Mouse (Mus musculus) CH12.LX (cell line): ENCODE results near the gene Hcn3. TPM values are rescaled to one million over a fixed set of nuclear protein-coding genes. Genes with fewer than 3 reads are reported as not detected.

Experiments
- DNase-seq: peaks from one replicate; pipeline ENCODE4 v3.0.0-alpha.2; 2013; ENCODE audit errors: extremely low read depth
- H3K27ac ChIP-seq: 2 replicates; pipeline ENCODE4 v1.5.1; 2012; ENCODE audit warnings: low read depth, mild to moderate bottlenecking, control low read depth, moderate library complexity; ENCODE audit not compliant: insufficient read depth
- H3K27me3 ChIP-seq: replicated peaks from 2 replicates; pipeline ENCODE3; 2012; ENCODE audit warnings: inconsistent platforms
- H3K36me3 ChIP-seq, 2 experiments: replicated peaks in 1 of 2; 2 replicates each; pipeline versions ENCODE3 to v1.6.1; 2012; ENCODE audit warnings: inconsistent platforms in 1 of 2, low read length in 1 of 2, mild to moderate bottlenecking in 1 of 2, mixed read lengths in 1 of 2, moderate library complexity in 1 of 2; ENCODE audit not compliant: control insufficient read depth in 1 of 2, insufficient read depth in 1 of 2
- H3K4me1 ChIP-seq, 2 experiments: 2 replicates each; pipeline ENCODE4 v1.6.1; 2012; ENCODE audit warnings: inconsistent platforms in 1 of 2, moderate library complexity in 1 of 2; ENCODE audit not compliant: insufficient read depth in 2 of 2, control insufficient read depth in 1 of 2
- H3K4me2 ChIP-seq: 2 replicates; pipeline ENCODE4 v1.6.1; 2012; ENCODE audit warnings: low read depth, mild to moderate bottlenecking, control low read depth; ENCODE audit not compliant: poor library complexity, insufficient read depth, severe bottlenecking
- H3K4me3 ChIP-seq, 3 experiments: fragments of 150-350 bp in 1 of 3; sonication (generic) in 1 of 3; replicated peaks in 1 of 3; 2 replicates each; pipeline versions ENCODE3 to v1.5.1; 2011 to 2012; ENCODE audit warnings: low read depth in 2 of 3, low read length in 2 of 3, mild to moderate bottlenecking in 2 of 3, moderate library complexity in 2 of 3, control low read depth in 1 of 3, improper control_type of control experiment in 1 of 3, inconsistent platforms in 1 of 3, mixed read lengths in 1 of 3; ENCODE audit not compliant: poor library complexity in 1 of 3
- H3K79me2 ChIP-seq: replicated peaks from 2 replicates; pipeline ENCODE4 v1.6.1; 2012; ENCODE audit warnings: mild to moderate bottlenecking, moderate library complexity; ENCODE audit not compliant: control insufficient read depth, poor library complexity, insufficient read depth, severe bottlenecking; ENCODE audit errors: extremely low read depth
- H3K9ac ChIP-seq: 2 replicates; pipeline ENCODE4 v1.6.1; 2012; ENCODE audit warnings: low read depth, mild to moderate bottlenecking, control low read depth, moderate library complexity; ENCODE audit not compliant: insufficient read depth
- H3K9me3 ChIP-seq: replicated peaks from 2 replicates; pipeline ENCODE3; 2012; ENCODE audit warnings: low read length, inconsistent platforms, mixed read lengths
- CHD1 ChIP-seq: IDR thresholded peaks from 2 replicates; pipeline ENCODE4 v1.6.1; 2012; ENCODE audit warnings: low read depth, low read length, improper control_type of control experiment, inconsistent platforms
- CHD2 ChIP-seq: IDR thresholded peaks from 2 replicates; pipeline ENCODE4 v1.6.1; 2011; ENCODE audit warnings: low read length, improper control_type of control experiment
- CTCF ChIP-seq, 2 experiments: IDR thresholded peaks in 1 of 2; conservative IDR thresholded peaks in 1 of 2; 2 replicates each; pipeline ENCODE4 v1.5.1; 2011 to 2012; ENCODE audit warnings: low read depth in 2 of 2, low read length in 2 of 2, improper control_type of control experiment in 1 of 2, inconsistent platforms in 1 of 2, mild to moderate bottlenecking in 1 of 2, moderate library complexity in 1 of 2
- E2F4 ChIP-seq: IDR thresholded peaks from 2 replicates; pipeline ENCODE4 v1.6.1; 2011; ENCODE audit warnings: low read depth, low read length, improper control_type of control experiment; ENCODE audit not compliant: insufficient replicate concordance
- ELF1 ChIP-seq: IDR thresholded peaks from 2 replicates; pipeline ENCODE4 v1.6.1; 2014; ENCODE audit warnings: low read depth, mild to moderate bottlenecking, inconsistent platforms, low read length, improper control_type of control experiment
- ETS1 ChIP-seq: conservative IDR thresholded peaks from 2 replicates; pipeline ENCODE4 v1.6.1; 2012; ENCODE audit warnings: low read depth, mild to moderate bottlenecking, inconsistent platforms, low read length, improper control_type of control experiment, moderate library complexity
- MAFK ChIP-seq: IDR thresholded peaks from 2 replicates; pipeline ENCODE4 v1.6.1; 2011; ENCODE audit warnings: low read length, improper control_type of control experiment; ENCODE audit not compliant: insufficient replicate concordance
- MAX ChIP-seq: IDR thresholded peaks from 2 replicates; pipeline ENCODE4 v1.6.1; 2011; ENCODE audit warnings: low read length, improper control_type of control experiment
- MAZ ChIP-seq: IDR thresholded peaks from 2 replicates; pipeline ENCODE4 v1.6.1; 2012; ENCODE audit warnings: low read depth, mild to moderate bottlenecking, inconsistent platforms, low read length, improper control_type of control experiment, moderate library complexity
- MEF2A ChIP-seq: IDR thresholded peaks from 2 replicates; pipeline ENCODE4 v1.6.1; 2014; ENCODE audit warnings: low read depth, mild to moderate bottlenecking, inconsistent platforms, low read length, improper control_type of control experiment, borderline replicate concordance
- NELFE ChIP-seq: IDR thresholded peaks from 2 replicates; pipeline ENCODE4 v1.6.1; 2011; ENCODE audit warnings: low read depth, low read length, improper control_type of control experiment
- NRF1 ChIP-seq: IDR thresholded peaks from 2 replicates; pipeline ENCODE4 v1.6.1; 2014; ENCODE audit warnings: low read depth, mild to moderate bottlenecking, inconsistent platforms, low read length, improper control_type of control experiment, moderate library complexity
- PAX5 ChIP-seq: IDR thresholded peaks from 2 replicates; pipeline ENCODE4 v1.6.1; 2012; ENCODE audit warnings: low read length, inconsistent platforms, mixed read lengths
- POLR2AphosphoS2 ChIP-seq: IDR thresholded peaks from 2 replicates; pipeline ENCODE4 v1.6.1; 2011; ENCODE audit warnings: low read depth, low read length, improper control_type of control experiment
- RAD21 ChIP-seq: IDR thresholded peaks from 2 replicates; pipeline ENCODE4 v1.6.1; 2011; ENCODE audit warnings: low read depth, mild to moderate bottlenecking, low read length, improper control_type of control experiment, moderate library complexity
- SIN3A ChIP-seq: IDR thresholded peaks from 2 replicates; pipeline ENCODE4 v1.6.1; 2012; ENCODE audit warnings: low read length, improper control_type of control experiment, inconsistent platforms
- TBP ChIP-seq: conservative IDR thresholded peaks from 2 replicates; pipeline ENCODE4 v1.6.1; 2011; ENCODE audit warnings: low read depth, low read length, improper control_type of control experiment
- TCF12 ChIP-seq: IDR thresholded peaks from 2 replicates; pipeline ENCODE4 v1.6.1; 2014; ENCODE audit warnings: low read depth, mild to moderate bottlenecking, inconsistent platforms, low read length, improper control_type of control experiment
- USF1 ChIP-seq: IDR thresholded peaks from 2 replicates; pipeline ENCODE4 v1.6.1; 2014; ENCODE audit warnings: low read depth, mild to moderate bottlenecking, inconsistent platforms, low read length, improper control_type of control experiment
- ZMIZ1 ChIP-seq: IDR thresholded peaks from 2 replicates; pipeline ENCODE4 v1.6.1; 2012; ENCODE audit warnings: low read depth, mild to moderate bottlenecking, inconsistent platforms, low read length, improper control_type of control experiment
- ZNF384 ChIP-seq: IDR thresholded peaks from 2 replicates; pipeline ENCODE4 v1.6.1; 2012; ENCODE audit warnings: low read depth, low read length, improper control_type of control experiment, inconsistent platforms
- dilution Hi-C: fragments of 300-500 bp; cut with MboI; formaldehyde crosslinking; loops from 2 replicates; pipeline ENCODE4 v1.14.3; 2020; ENCODE audit warnings: low sequenced_read_pairs; ENCODE audit not compliant: extremely low pct_unique_long_range_greater_than_20kb, extremely low pct_ligation_motif_present
- in situ Hi-C: fragments of 300-500 bp; cut with MboI; formaldehyde crosslinking; loops from 3 replicates; pipeline ENCODE4 v1.14.3; 2019; ENCODE audit warnings: low sequenced_read_pairs, low pct_ligation_motif_present, low pct_unique_long_range_greater_than_20kb, mixed read lengths
- polyA plus RNA-seq: library from polyadenylated mRNA; unstranded; fragments of >175 nt; gene quantifications from 2 replicates; pipeline ENCODE4 v1.2.1, GENCODE M21; 2012; ENCODE audit warnings: low read depth; ENCODE audit not compliant: insufficient read length
- total RNA-seq, 2 experiments: library from RNA; depleted of rRNA; stranded (reverse); fragments of 300-350 nt in 1 of 2; fragments of >200 nt in 1 of 2; gene quantifications; 2 replicates each; pipeline ENCODE4 v1.2.3; 2012 to 2014

Hcn3 gene
- total and polyA plus RNA-seq, 3 experiments: 1.7 to 3.2 (median 2.0) TPM

DNA sequence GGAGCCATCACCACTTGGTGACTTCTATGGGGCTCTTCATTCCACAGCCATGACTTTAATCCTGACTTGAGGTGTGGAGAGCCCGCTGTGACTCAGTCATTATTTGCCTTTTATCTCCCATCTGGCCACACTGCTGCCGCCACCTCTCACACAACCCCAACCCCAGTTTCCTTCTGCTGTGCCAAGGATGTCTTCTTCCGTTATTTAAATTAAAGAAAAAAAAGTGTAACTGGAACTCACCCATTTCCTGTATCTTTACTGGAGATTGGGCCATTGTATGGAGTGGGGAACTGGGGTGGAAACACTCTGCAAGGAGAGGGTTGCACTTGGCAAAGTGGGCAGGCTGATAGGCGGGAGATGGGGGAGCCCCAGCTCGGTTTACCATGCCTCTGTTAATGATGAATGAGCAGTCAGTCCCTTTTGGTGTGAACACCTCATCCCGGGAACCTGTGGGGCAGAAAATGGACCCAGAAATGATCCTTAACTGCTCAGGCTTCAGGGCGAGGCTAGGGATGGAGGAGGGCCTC lies 22.6 kb upstream of the Hcn3 start:
- TF ChIP-seq SIN3A: no peak
- no peak for TF ChIP-seq USF1
- TF ChIP-seq POLR2AphosphoS2: no peak
- TF ChIP-seq PAX5: no peak
- TF ChIP-seq TBP: no peak
- TF ChIP-seq ELF1: no peak
- TF ChIP-seq CTCF (conservative IDR thresholded peaks at IDR 0.05 in 1 of 2, IDR thresholded peaks at IDR 0.05 in 1 of 2; ENCODE audit: low read depth in 2 of 2, low read length in 2 of 2): no peak
- TF ChIP-seq MAZ: no peak
- no peak for TF ChIP-seq NELFE
- no peak for TF ChIP-seq MAX
- TF ChIP-seq CHD2: no peak
- no peaks in the 10 kb centered on the region for H3K79me2 ChIP-seq
- H3K9me3 ChIP-seq: no peaks in the 10 kb centered on the region
- in situ Hi-C loops: no loop called here
- H3K9ac ChIP-seq: no peak overlapping the region
- dilution Hi-C loops: no loop called here
- DNase-seq: no peak
- no peak overlapping the region for H3K4me2 ChIP-seq
- no peak overlapping the region for H3K4me3 ChIP-seq
- peaks cover 0 to 10% of the 10 kb centered on the region in 2 experiments; a peak in 2 of 4 replicates for H3K4me1 ChIP-seq
- peaks cover 64 to 95% of the 10 kb centered on the region in 2 experiments for H3K36me3 ChIP-seq
- H3K27me3 ChIP-seq: no peaks in the 10 kb centered on the region
- H3K27ac ChIP-seq: no peak overlapping the region

GRCm38 (mm10) chr3:89181749-89182500 lies 21.9 kb upstream of the Hcn3 start:
- Histone ChIP-seq H3K79me2 (no peaks in the 10 kb centered on the region), H3K9ac (no peak overlapping the region), H3K27me3 (no peaks in the 10 kb centered on the region), H3K9me3 (no peaks in the 10 kb centered on the region), H3K4me1 (peaks cover 0 to 10% of the 10 kb centered on the region in 2 experiments; a peak in 2 of 4 replicates), H3K4me2 (no peak overlapping the region), H3K4me3 (no peak overlapping the region), H3K27ac (no peak overlapping the region), H3K36me3 (peaks cover 63 to 95% of the 10 kb centered on the region in 2 experiments)
- TF ChIP-seq ETS1: no peak
- no peak for TF ChIP-seq TCF12
- no peak for TF ChIP-seq CHD1
- no peak for TF ChIP-seq MEF2A
- no peak for TF ChIP-seq SIN3A
- no peak for TF ChIP-seq ZMIZ1
- no peak for TF ChIP-seq E2F4
- no peak for TF ChIP-seq CTCF (conservative IDR thresholded peaks at IDR 0.05 in 1 of 2, IDR thresholded peaks at IDR 0.05 in 1 of 2; ENCODE audit: low read depth in 2 of 2, low read length in 2 of 2)
- TF ChIP-seq POLR2AphosphoS2: no peak
- no peak for TF ChIP-seq MAX
- no peak for TF ChIP-seq ELF1
- TF ChIP-seq RAD21: no peak
- TF ChIP-seq MAFK: no peak
- no peak for TF ChIP-seq ZNF384
- no peak for TF ChIP-seq CHD2
- no peak for TF ChIP-seq NELFE
- no peak for TF ChIP-seq NRF1
- in situ Hi-C loops: no loop called here
- no peak for DNase-seq
- dilution Hi-C loops: no loop called here
